Mouse (Mus musculus) stomach, embryonic 16.5 days (tissue): ENCODE results near the gene Lenep. TPM values are rescaled to one million over a fixed set of nuclear protein-coding genes. Genes with fewer than 3 reads are reported as not detected.

Source experiments
- ATAC-seq: fragments of 200-750 bp; cut with Nextera tagmentation; 2 replicates; pipeline ENCODE4 v1.8.0; 2017; ENCODE audit warnings: moderate number of reproducible peaks, moderate TSS enrichment; ENCODE audit not compliant: insufficient read depth, low FRiP score
- H3K27ac ChIP-seq: fragments of 300-500 bp; sonication (generic); 2 replicates; pipeline ENCODE4 v1.5.1; 2014; ENCODE audit warnings: low read length
- H3K27me3 ChIP-seq: fragments of 300-500 bp; sonication (generic); 2 replicates; pipeline ENCODE4 v1.6.1; 2014; ENCODE audit warnings: low read length, control low read depth, mixed read lengths; ENCODE audit not compliant: control insufficient read depth, insufficient read depth
- H3K36me3 ChIP-seq: fragments of 300-500 bp; sonication (generic); 2 replicates; pipeline ENCODE4 v1.6.1; 2014; ENCODE audit warnings: low read length; ENCODE audit not compliant: control insufficient read depth, insufficient read depth
- H3K4me1 ChIP-seq: fragments of 300-500 bp; sonication (generic); 2 replicates; pipeline ENCODE4 v1.6.1; 2014; ENCODE audit warnings: low read length, control low read depth, mixed read lengths; ENCODE audit not compliant: control insufficient read depth, insufficient read depth
- H3K4me2 ChIP-seq: fragments of 300-500 bp; sonication (generic); 2 replicates; pipeline ENCODE4 v1.6.1; 2014; ENCODE audit warnings: low read depth, low read length, mixed read lengths
- H3K4me3 ChIP-seq: fragments of 300-500 bp; sonication (generic); replicated peaks from 2 replicates; pipeline ENCODE4 v1.5.1; 2014; ENCODE audit warnings: mild to moderate bottlenecking, low read length
- H3K9ac ChIP-seq: fragments of 300-500 bp; sonication (generic); 2 replicates; pipeline ENCODE4 v1.6.1; 2014; ENCODE audit warnings: low read length
- H3K9me3 ChIP-seq: fragments of 300-500 bp; sonication (generic); replicated peaks from 2 replicates; pipeline ENCODE4 v1.6.1; 2016; ENCODE audit warnings: low read length, control low read depth; ENCODE audit not compliant: control insufficient read depth
- WGBS: fragments of 180-500 bp; shearing (Covaris S2); extraction: QIAGEN DNeasy Blood & Tissue Kit; methylation state at CpG from one replicate; pipeline ENCODE4 v1.1.7; 2014; 5-methylcytosine and 5-hydroxymethylcytosine counted together
- polyA plus RNA-seq: library from polyadenylated mRNA; unstranded; fragments of >200 nt; fragmentation: Nextera tagmentation; extraction: Ambion mirVana; gene quantifications from 2 replicates; pipeline ENCODE4 v1.2.1, GENCODE M21; 2015

The Lenep gene
- polyA plus RNA-seq: not detected in 2 replicates

- Histone ChIP-seq H3K4me3 (no peak within 1 kb of the TSS), H3K36me3 (peaks cover 7% of the 10 kb centered on the region; the same call in 1 of the 2 replicates), H3K27me3 (no peaks in the 10 kb centered on the region), H3K27ac (no peak within 1 kb of the TSS), H3K4me1 (no peaks in the 10 kb centered on the region), H3K9me3 (no peaks in the 10 kb centered on the region), H3K4me2 (no peak within 1 kb of the TSS), H3K9ac (no peak within 1 kb of the TSS)
- no peak for ATAC-seq
- WGBS: 72% methylated on average over 5 of the region's 5 CpGs
Measured at GRCm38 (mm10) chr3:89402693-89403092, at the start of gene Lenep. Lenep (minus strand) TSS chr3:89402793.

GRCm38 (mm10) chr3:89451916-89452315 lies 49.3 kb upstream of the Lenep start:
- Histone ChIP-seq H3K4me1 (peaks cover 12% of the 10 kb centered on the region; the same call in 1 of the 2 replicates), H3K27me3 (no peaks in the 10 kb centered on the region), H3K9ac (no peak overlapping the region), H3K4me3 (no peak overlapping the region), H3K36me3 (no peaks in the 10 kb centered on the region), H3K27ac (no peak overlapping the region), H3K4me2 (no peak overlapping the region), H3K9me3 (no peaks in the 10 kb centered on the region)
- no peak for ATAC-seq
- WGBS: 76% methylated on average over 1 of the region's 1 CpGs

- H3K4me2 ChIP-seq: no peak overlapping the region
- no peak overlapping the region for H3K9ac ChIP-seq
- no peaks in the 10 kb centered on the region for H3K27me3 ChIP-seq
- H3K36me3 ChIP-seq: no peaks in the 10 kb centered on the region
- H3K4me1 ChIP-seq: peaks cover 10% of the 10 kb centered on the region; the same call in 1 of the 2 replicates
- peak; percentile 59 for ATAC-seq
- H3K9me3 ChIP-seq: no peaks in the 10 kb centered on the region
- WGBS: 43% methylated on average over 7 of the region's 7 CpGs
- H3K4me3 ChIP-seq: no peak overlapping the region
- H3K27ac ChIP-seq: no peak overlapping the region
Measured at GRCm38 (mm10) chr3:89449541-89449940, 46.9 kb upstream of the Lenep start.

GRCm38 (mm10) chr3:89448720-89449537 lies 46.3 kb upstream of the Lenep start:
- H3K27ac ChIP-seq: peak overlapping the region; percentile 35

GRCm38 (mm10) chr3:89440691-89441090 lies 38.1 kb upstream of the Lenep start:
- Histone ChIP-seq H3K9ac (no peak overlapping the region), H3K27me3 (no peaks in the 10 kb centered on the region), H3K4me2 (no peak overlapping the region), H3K36me3 (0 out of 2 replicates have a peak, but pooled peaks cover 4% of the 10 kb centered on the region), H3K4me1 (peaks cover 8% of the 10 kb centered on the region; the same call in 1 of the 2 replicates), H3K4me3 (no peak overlapping the region), H3K27ac (no peak overlapping the region), H3K9me3 (no peaks in the 10 kb centered on the region)
- ATAC-seq: no peak
- 89% methylated on average over 2 of the region's 2 CpGs for WGBS

More at GRCm38 (mm10) chr3:89448720-89449537, 46.3 kb upstream of the Lenep start:
- Histone ChIP-seq H3K27me3 (no peaks in the 10 kb centered on the region), H3K4me2 (no peak overlapping the region), H3K36me3 (no peaks in the 10 kb centered on the region), H3K9ac (0 out of 2 replicates have a peak overlapping the region, but pooled peaks have one; percentile 16), H3K4me3 (no peak overlapping the region), H3K4me1 (peaks cover 10% of the 10 kb centered on the region; the same call in 1 of the 2 replicates), H3K9me3 (no peaks in the 10 kb centered on the region)
- ATAC-seq: peak; percentile 57; the same call in 1 of the 2 replicates
- 58% methylated on average over 13 of the region's 13 CpGs for WGBS

- H3K36me3 ChIP-seq: peaks cover 5% of the 10 kb centered on the region
- no peaks in the 10 kb centered on the region for H3K9me3 ChIP-seq
- H3K4me2 ChIP-seq: peak overlapping the region; percentile 70
- H3K4me3 ChIP-seq: peak overlapping the region; percentile 61
- ATAC-seq: no peak
- WGBS: 27% methylated on average over 5 of the region's 5 CpGs
- H3K4me1 ChIP-seq: peaks cover 8% of the 10 kb centered on the region; the same call in 1 of the 2 replicates
- peak overlapping the region; percentile 77 for H3K9ac ChIP-seq
- H3K27me3 ChIP-seq: no peaks in the 10 kb centered on the region
- peak overlapping the region; percentile 81 for H3K27ac ChIP-seq
Measured at GRCm38 (mm10) chr3:89437269-89437668, 34.7 kb upstream of the Lenep start.

- WGBS: 5% methylated on average over 16 of the region's 16 CpGs
- Histone ChIP-seq H3K36me3 (peaks cover 6% of the 10 kb centered on the region), H3K27ac (peak within 1 kb of the TSS; percentile 81), H3K4me2 (peak within 1 kb of the TSS; percentile 70), H3K9ac (peak within 1 kb of the TSS; percentile 77), H3K27me3 (no peaks in the 10 kb centered on the region), H3K4me1 (peaks cover 10% of the 10 kb centered on the region), H3K4me3 (peak within 1 kb of the TSS; percentile 61), H3K9me3 (no peaks in the 10 kb centered on the region)
- ATAC-seq: peak; percentile 79
Measured at GRCm38 (mm10) chr3:89436176-89437113, 33.9 kb upstream of the Lenep start, which contains the start of gene Pbxip1. Pbxip1 (plus strand) TSS chr3:89436706.

- Histone ChIP-seq H3K4me2 (no peak overlapping the region), H3K4me3 (no peak overlapping the region), H3K27me3 (no peaks in the 10 kb centered on the region), H3K9ac (no peak overlapping the region), H3K4me1 (peaks cover 16% of the 10 kb centered on the region), H3K27ac (no peak overlapping the region), H3K36me3 (peaks cover 6% of the 10 kb centered on the region), H3K9me3 (no peaks in the 10 kb centered on the region)
- ATAC-seq: no peak
- WGBS: 61% methylated on average over 7 of the region's 7 CpGs
Measured at GRCm38 (mm10) chr3:89435041-89435440, 32.4 kb upstream of the Lenep start.
